Comparison of ENCODE assay signal across 16 mouse cellular contexts in genomic region chr8:54570618-54571609, GRCm38 (mm10). TPM values are rescaled to one million over a fixed set of nuclear protein-coding genes. Genes with fewer than 3 reads are reported as not detected.
DNase-seq lines count a peak whose midpoint lies in the region; ATAC-seq and TF ChIP-seq lines count a peak whose summit lies in the region.
"Had no signal": no experiment of that assay in that cellular context is flagged by ENCODE, and none has a peak within 500 bp of the region (broad histone marks: within the 10 kb centered on the region; RNA-seq: fewer than 3 reads in every experiment).

No protein-coding gene starts in this region.

- intact Hi-C loops in heart, postnatal 10 days (cut with DNase I) = loop anchor here (5.0 kb wide), 1 partner anchor 36 kb away; no protein-coding TSS in a partner anchor

- no peak overlapping the region for H3K4me3 ChIP-seq in cortical plate, adult 2 months (ENCODE audit: insufficient read depth, low read length)
- no peak overlapping the region for H3K4me3 ChIP-seq in hindbrain, embryonic 13.5 days
- H3K4me3 ChIP-seq: kidney, embryonic 15.5 days; liver, embryonic 12.5 days; midbrain, embryonic 12.5 days had no signal

- no peak overlapping the region for H3K4me2 ChIP-seq in hindbrain, embryonic 13.5 days
- H3K4me2 ChIP-seq: kidney, embryonic 15.5 days; liver, embryonic 12.5 days; midbrain, embryonic 12.5 days had no signal

- no peaks in the 10 kb centered on the region; the same call in 1 of the 2 replicates for H3K4me1 ChIP-seq in cortical plate, adult 2 months (ENCODE audit: control insufficient read depth, insufficient read depth, low read length)
- H3K4me1 ChIP-seq in hindbrain, embryonic 13.5 days (replicated peaks) = no peaks in the 10 kb centered on the region
- H3K4me1 ChIP-seq: liver, embryonic 12.5 days; midbrain, embryonic 12.5 days had no signal

- no peaks in the 10 kb centered on the region for H3K36me3 ChIP-seq in hindbrain, embryonic 13.5 days
- H3K36me3 ChIP-seq: kidney, embryonic 15.5 days; liver, embryonic 12.5 days; midbrain, embryonic 12.5 days had no signal

- TF ChIP-seq CTCF in cortical plate, adult 2 months (IDR thresholded peaks at IDR 0.05; ENCODE audit: extremely low read depth, insufficient read depth, low read length) = no peak

- 82% methylated on average over 15 of the region's 15 CpGs for WGBS in hindbrain, embryonic 13.5 days

- H3K27me3 ChIP-seq in hindbrain, embryonic 13.5 days = no peaks in the 10 kb centered on the region
- H3K27me3 ChIP-seq: kidney, embryonic 15.5 days; liver, embryonic 12.5 days; midbrain, embryonic 12.5 days had no signal

- DNase-seq in gastrocnemius, postnatal 25 days = peak; percentile 25
- no peak for DNase-seq in gastrocnemius, postnatal 10 days
- DNase-seq in heart, adult 9 months (ENCODE audit: low spot score in 2 of 2) = peak; percentile 23 to 38
- peak; percentile 61 to 68 for DNase-seq in heart, postnatal 10 days
- DNase-seq in cerebellum, adult 18-20 months = no peak
- DNase-seq: adrenal gland, adult 8-10 months; cerebellum, adult 8-10 months; left cerebral cortex, postnatal 4 days had no signal

- H3K27ac ChIP-seq in cortical plate, adult 2 months (ENCODE audit: insufficient read depth, low read length) = peak overlapping the region; percentile 23; the same call in 1 of the 2 replicates
- H3K27ac ChIP-seq in hindbrain, embryonic 13.5 days = no peak overlapping the region
- H3K27ac ChIP-seq: kidney, embryonic 15.5 days; liver, embryonic 12.5 days; macrophage; midbrain, embryonic 12.5 days had no signal

- no peak for ATAC-seq in hindbrain, embryonic 13.5 days (ENCODE audit: low FRiP score)
- ATAC-seq: liver, embryonic 12.5 days had no signal

- H3K9me3 ChIP-seq in hindbrain, embryonic 13.5 days = no peaks in the 10 kb centered on the region
- H3K9me3 ChIP-seq: kidney, embryonic 15.5 days; liver, embryonic 12.5 days; midbrain, embryonic 12.5 days had no signal

- H3K9ac ChIP-seq in hindbrain, embryonic 13.5 days = no peak overlapping the region
- H3K9ac ChIP-seq: kidney, embryonic 15.5 days; liver, embryonic 12.5 days; midbrain, embryonic 12.5 days had no signal

- no peak for TF ChIP-seq POLR2A in cortical plate, adult 2 months (IDR thresholded peaks at IDR 0.05; ENCODE audit: extremely low read depth, insufficient read depth, low read length)

RNA-seq across cellular contexts. Expression of gene Spata4, which starts 29.7 kb away (rescaled TPM):
- not detected for total RNA-seq in gastrocnemius, postnatal 25 days (2021)
- total RNA-seq in gastrocnemius, postnatal 10 days (2021) = not detected
- polyA plus RNA-seq in cortical plate, adult 2 months (2012; rRNA removed) = 0.09 and 0.13 TPM in 2 replicates
- total RNA-seq in heart, postnatal 10 days (2021) = not detected
- 0.16 and 0.38 TPM in 2 replicates for polyA plus RNA-seq in hindbrain, embryonic 13.5 days (2015; fragmentation: Nextera tagmentation; extraction: Ambion mirVana)
- total RNA-seq: heart, postnatal 36 days; left cerebral cortex, postnatal 4 days; MEL had no signal
- polyA plus RNA-seq: kidney, embryonic 15.5 days; liver, embryonic 12.5 days; macrophage; midbrain, embryonic 12.5 days had no signal

RNA-seq across cellular contexts. Expression of gene Spcs3, which starts 41.1 kb away (rescaled TPM):
- total RNA-seq in gastrocnemius, postnatal 25 days (2021) = 10 to 100 TPM; 20.4 to 21.4 TPM
- total RNA-seq in gastrocnemius, postnatal 10 days (2021) = 10 to 100 TPM; 22.8 to 28.2 TPM
- polyA plus RNA-seq in cortical plate, adult 2 months (2012; rRNA removed) = 51.1 and 51.2 TPM in 2 replicates
- 10 to 100 TPM; 30.3 to 39.1 TPM for total RNA-seq in heart, postnatal 10 days (2021)
- polyA plus RNA-seq in hindbrain, embryonic 13.5 days (2015; fragmentation: Nextera tagmentation; extraction: Ambion mirVana) = 53.1 and 56.2 TPM in 2 replicates

RNA-seq across cellular contexts. Expression of gene Asb5, which starts 41.5 kb away (rescaled TPM):
- 100 to 1,000 TPM; 122 to 163 TPM for total RNA-seq in gastrocnemius, postnatal 25 days (2021)
- 100 to 1,000 TPM; 124 to 132 TPM for total RNA-seq in gastrocnemius, postnatal 10 days (2021)
- 2.3 and 2.5 TPM in 2 replicates for polyA plus RNA-seq in cortical plate, adult 2 months (2012; rRNA removed)
- total RNA-seq in heart, postnatal 10 days (2021) = 10 to 100 TPM in 1 of 2 experiments, 1 to 10 TPM in 1; 7.5 to 11.4 TPM
- 6.7 and 7.9 TPM in 2 replicates for polyA plus RNA-seq in hindbrain, embryonic 13.5 days (2015; fragmentation: Nextera tagmentation; extraction: Ambion mirVana)
- polyA plus RNA-seq: macrophage had no signal

Comparison
In these comparisons a context has a peak if more than half of its experiments do, and no peak if none do; other contexts are left out.
1. DNase-seq: peak in gastrocnemius, postnatal 25 days (single experiment), heart, adult 9 months (2 of 2) and heart, postnatal 10 days (2 of 2); none in gastrocnemius, postnatal 10 days (single experiment) and cerebellum, adult 18-20 months (0 of 2).
2. RNA of gene Asb5, which starts 41.5 kb away (total RNA-seq): 122 to 163 TPM in gastrocnemius, postnatal 25 days and 124 to 132 TPM in gastrocnemius, postnatal 10 days; 7.5 to 11.4 TPM in heart, postnatal 10 days; every median in the first group is over 4 times any median in the second.